Comparison of ENCODE assay signal across 8 mouse cellular contexts in the genomic region with DNA sequence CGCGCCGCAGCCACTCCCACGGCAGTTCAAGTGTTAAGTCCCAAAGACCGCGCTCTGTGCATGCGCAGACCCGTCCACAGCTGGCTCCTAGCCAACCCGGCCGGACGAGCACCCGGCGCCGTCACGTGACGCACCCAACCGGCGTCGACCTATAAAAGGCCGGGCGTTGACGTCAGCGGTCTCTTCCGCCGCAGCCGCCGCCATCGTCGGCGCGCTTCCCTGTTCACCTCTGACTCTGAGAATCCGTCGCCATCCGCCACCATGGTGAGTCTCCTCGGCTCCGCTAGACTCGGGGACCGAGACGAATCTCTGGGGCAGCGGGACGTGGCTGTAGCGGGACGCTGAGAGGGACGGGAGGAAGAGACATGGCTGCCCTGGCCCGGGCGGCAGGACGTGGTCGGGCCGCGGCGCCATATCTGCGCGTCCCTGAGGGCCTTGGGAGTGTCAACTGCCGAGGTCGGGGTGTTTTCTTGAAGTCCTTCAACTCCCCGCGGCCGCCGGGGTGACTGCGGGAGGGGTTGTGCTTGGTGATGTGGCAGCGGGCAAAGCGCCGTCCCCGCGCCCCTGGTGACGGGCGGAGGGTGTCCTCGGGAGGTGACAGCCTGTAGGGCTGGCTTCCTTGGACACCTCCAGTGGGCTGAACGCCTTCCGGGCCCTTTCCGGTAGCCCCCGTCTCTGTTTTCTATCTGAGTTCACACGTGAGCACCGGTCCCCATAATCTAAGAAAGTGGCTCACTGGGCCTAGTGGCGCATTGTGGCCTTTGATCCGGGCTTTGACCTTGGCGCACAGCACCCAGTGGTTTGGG. TPM values are rescaled to one million over a fixed set of nuclear protein-coding genes. Genes with fewer than 3 reads are reported as not detected.
DNase-seq lines count a peak whose midpoint lies in the region; ATAC-seq and TF ChIP-seq lines count a peak whose summit lies in the region.

A gene (plus strand): TSS at position 166 of the 806 bp plus-strand sequence.

- peak; percentile 91 to 98 for TF ChIP-seq POLR2A in MEL (IDR thresholded peaks at IDR 0.05; ENCODE audit: control insufficient read depth in 1 of 2, insufficient read depth in 1 of 2, low read depth in 1 of 2, low read length in 2 of 2, poor library complexity in 1 of 2)
- TF ChIP-seq POLR2A in lung, adult 2 months (IDR thresholded peaks at IDR 0.05; ENCODE audit: borderline replicate concordance, extremely low read depth, low read depth, low read length) = peak; percentile 99

- peak within 1 kb of the TSS; percentile 94 for H3K9ac ChIP-seq in MEL (ENCODE audit: control insufficient read depth, low read depth, low read length, poor library complexity, severe bottlenecking)
- H3K9ac ChIP-seq in forebrain, postnatal 0 days = peak within 1 kb of the TSS; percentile 85
- H3K9ac ChIP-seq in neural tube, embryonic 15.5 days (replicated peaks) = peak within 1 kb of the TSS; percentile 96

- intact Hi-C loops in heart, postnatal 36 days (cut with DNase I) = loop anchor here (5.0 kb wide), 1 partner anchor 39 kb away; a partner anchor contains a TSS

- ATAC-seq in forebrain, postnatal 0 days = peak; percentile 66
- ATAC-seq in neural tube, embryonic 15.5 days (ENCODE audit: low FRiP score) = peak; percentile 75

- H3K4me3 ChIP-seq in MEL (ENCODE audit: control insufficient read depth in 1 of 2, insufficient read depth in 1 of 2, low read depth in 2 of 2, low read length in 2 of 2) = peak within 1 kb of the TSS; percentile 66 to 80
- peak within 1 kb of the TSS; percentile 64 for H3K4me3 ChIP-seq in forebrain, postnatal 0 days (ENCODE audit: low read depth, low read length)
- H3K4me3 ChIP-seq in layer of hippocampus, adult 2 months = peak within 1 kb of the TSS; percentile 86
- H3K4me3 ChIP-seq in lung, adult 2 months (replicated peaks; ENCODE audit: extremely low read depth, low read depth, low read length) = peak within 1 kb of the TSS; percentile 96
- H3K4me3 ChIP-seq in neural tube, embryonic 15.5 days (replicated peaks) = peak within 1 kb of the TSS; percentile 97

- peak; percentile 97 for DNase-seq in MEL (ENCODE audit: low read depth, low spot score)
- peak; percentile 98 to 100 for DNase-seq in cerebellum, adult 18-20 months
- peak; percentile 99 for DNase-seq in forebrain, postnatal 0 days
- DNase-seq in heart, postnatal 36 days = peak; percentile 100
- DNase-seq in layer of hippocampus, adult 2 months (ENCODE audit: low spot score in 2 of 2) = peak; percentile 96 to 99
- peak; percentile 99 for DNase-seq in lung, adult 2 months
- DNase-seq in testis, postnatal 10 days (ENCODE audit: low spot score) = peak; percentile 100

- no peak for TF ChIP-seq CTCF in MEL (IDR thresholded peaks at IDR 0.05 in 2 of 3, conservative IDR thresholded peaks at IDR 0.05 in 1 of 3; ENCODE audit: control insufficient read depth in 1 of 3, insufficient read depth in 1 of 3, low read depth in 2 of 3, low read length in 3 of 3, poor library complexity in 1 of 3, severe bottlenecking in 1 of 3)
- no peak; the same call in 1 of the 2 replicates for TF ChIP-seq CTCF in forebrain, postnatal 0 days (IDR thresholded peaks at IDR 0.05; ENCODE audit: low read depth)
- TF ChIP-seq CTCF in layer of hippocampus, adult 2 months (conservative IDR thresholded peaks at IDR 0.05) = 0 out of 2 replicates have a peak, but pooled peaks have one; percentile 12
- TF ChIP-seq CTCF in lung, adult 2 months (IDR thresholded peaks at IDR 0.05; ENCODE audit: insufficient read depth, low read length) = no peak

- H3K4me2 ChIP-seq in forebrain, postnatal 0 days (ENCODE audit: low read depth) = peak within 1 kb of the TSS; percentile 62
- H3K4me2 ChIP-seq in neural tube, embryonic 15.5 days = peak within 1 kb of the TSS; percentile 84

- peak within 1 kb of the TSS; percentile 84 for H3K27ac ChIP-seq in MEL (ENCODE audit: control insufficient read depth, low read depth, low read length)
- peak within 1 kb of the TSS; percentile 95 for H3K27ac ChIP-seq in forebrain, postnatal 0 days (ENCODE audit: low read depth, low read length)
- peak within 1 kb of the TSS; percentile 97 for H3K27ac ChIP-seq in layer of hippocampus, adult 2 months
- peak within 1 kb of the TSS; percentile 95 for H3K27ac ChIP-seq in neural tube, embryonic 15.5 days (replicated peaks)

- no peak for TF ChIP-seq RAD21 in MEL (IDR thresholded peaks at IDR 0.05; ENCODE audit: low read depth, low read length)

- WGBS in forebrain, postnatal 0 days = 3% methylated on average over 75 of the region's 77 CpGs
- under 1% methylated on average over 77 of the region's 77 CpGs for WGBS in lung, adult 2 months
- under 1% methylated on average over 75 of the region's 77 CpGs for WGBS in neural tube, embryonic 15.5 days

- TF ChIP-seq EP300 in MEL (IDR thresholded peaks at IDR 0.05; ENCODE audit: low read depth in 1 of 2, low read length in 2 of 2) = no peak

- peaks cover 0 to 28% of the 10 kb centered on the region in 2 experiments; a peak in 3 of 4 replicates for H3K4me1 ChIP-seq in MEL (ENCODE audit: control insufficient read depth in 1 of 2, insufficient read depth in 2 of 2, low read length in 2 of 2)
- H3K4me1 ChIP-seq in forebrain, postnatal 0 days (ENCODE audit: insufficient read depth) = peaks cover 18% of the 10 kb centered on the region
- peaks cover 21% of the 10 kb centered on the region for H3K4me1 ChIP-seq in lung, adult 2 months (ENCODE audit: control insufficient read depth, insufficient read depth, low read length)
- H3K4me1 ChIP-seq in neural tube, embryonic 15.5 days = peaks cover 62% of the 10 kb centered on the region

- peaks cover 6 to 18% of the 10 kb centered on the region in 2 experiments for H3K36me3 ChIP-seq in MEL (ENCODE audit: control insufficient read depth in 1 of 2, insufficient read depth in 2 of 2, low read length in 2 of 2)
- peaks cover 41% of the 10 kb centered on the region for H3K36me3 ChIP-seq in forebrain, postnatal 0 days (ENCODE audit: insufficient read depth)
- H3K36me3 ChIP-seq in neural tube, embryonic 15.5 days = peaks cover 42% of the 10 kb centered on the region

- H3K27me3 ChIP-seq in MEL (ENCODE audit: control insufficient read depth in 1 of 2, insufficient read depth in 2 of 2, low read length in 2 of 2) = no peaks in the 10 kb centered on the region
- H3K27me3 ChIP-seq in forebrain, postnatal 0 days (ENCODE audit: insufficient read depth, low read length) = no peaks in the 10 kb centered on the region
- H3K27me3 ChIP-seq in neural tube, embryonic 15.5 days (replicated peaks) = no peaks in the 10 kb centered on the region

- no peaks in the 10 kb centered on the region for H3K9me3 ChIP-seq in MEL (replicated peaks; ENCODE audit: insufficient read depth, low read length)
- H3K9me3 ChIP-seq in forebrain, postnatal 0 days (ENCODE audit: low read length) = no peaks in the 10 kb centered on the region
- H3K9me3 ChIP-seq in neural tube, embryonic 15.5 days (replicated peaks) = no peaks in the 10 kb centered on the region

- peaks cover 36% of the 10 kb centered on the region for H3K79me2 ChIP-seq in MEL (ENCODE audit: control insufficient read depth, insufficient read depth, low read length, poor library complexity)

TF ChIP-seq in MEL, 35 proteins besides CTCF, POLR2A, EP300 and RAD21 (continues in another document):
- 0 out of 2 replicates have a peak, but pooled peaks have one; percentile 52 for TF ChIP-seq E2F4 (IDR thresholded peaks at IDR 0.05; ENCODE audit: borderline replicate concordance, low read depth, low read length)
- peak; percentile 88 to 97 for TF ChIP-seq USF2 (IDR thresholded peaks at IDR 0.05; ENCODE audit: borderline replicate concordance in 1 of 2, insufficient read depth in 1 of 2, low read depth in 1 of 2, low read length in 2 of 2)
- no peak for TF ChIP-seq SMC3 (IDR thresholded peaks at IDR 0.05; ENCODE audit: low read depth, low read length)
- TF ChIP-seq ZKSCAN1 (IDR thresholded peaks at IDR 0.05; ENCODE audit: low read depth, low read length) = no peak
- TF ChIP-seq TAL1 (IDR thresholded peaks at IDR 0.05; ENCODE audit: low read length) = no peak
- TF ChIP-seq ZMIZ1 (IDR thresholded peaks at IDR 0.05; ENCODE audit: low read depth, low read length) = peak; percentile 97; the same call in 1 of the 2 replicates
- peak; percentile 83 for TF ChIP-seq HCFC1 (IDR thresholded peaks at IDR 0.05; ENCODE audit: low read depth, low read length)
- peak; percentile 86 for TF ChIP-seq MXI1 (IDR thresholded peaks at IDR 0.05; ENCODE audit: low read depth, low read length)
- peak; percentile 45; the same call in 1 of the 2 replicates for TF ChIP-seq ELF1 (IDR thresholded peaks at IDR 0.05; ENCODE audit: low read depth, low read length)
- peak; percentile 99 for TF ChIP-seq NELFE (IDR thresholded peaks at IDR 0.05; ENCODE audit: low read depth, low read length)
- TF ChIP-seq SIN3A (IDR thresholded peaks at IDR 0.05; ENCODE audit: low read length) = peak; percentile 92
- peak; percentile 57; the same call in 1 of the 2 replicates for TF ChIP-seq CHD1 (IDR thresholded peaks at IDR 0.05; ENCODE audit: low read depth, low read length)
- TF ChIP-seq RCOR1 (IDR thresholded peaks at IDR 0.05; ENCODE audit: low read depth, low read length) = no peak
- peak; percentile 85 for TF ChIP-seq TCF12 (IDR thresholded peaks at IDR 0.05; ENCODE audit: low read depth, low read length)
- TF ChIP-seq USF1 (IDR thresholded peaks at IDR 0.05; ENCODE audit: low read depth, low read length) = peak; percentile 99
- peak; percentile 70; the same call in 1 of the 2 replicates for TF ChIP-seq KAT2A (conservative IDR thresholded peaks at IDR 0.05; ENCODE audit: low read depth, low read length)
- peak; percentile 98 for TF ChIP-seq MYC (IDR thresholded peaks at IDR 0.05; ENCODE audit: low read depth, low read length)
- TF ChIP-seq TBP (IDR thresholded peaks at IDR 0.05; ENCODE audit: low read depth, low read length) = peak; percentile 98
- TF ChIP-seq CHD2 (IDR thresholded peaks at IDR 0.05; ENCODE audit: low read length) = no peak
- peak; percentile 85 for TF ChIP-seq ETS1 (IDR thresholded peaks at IDR 0.05; ENCODE audit: low read depth, low read length)
- peak; percentile 97; the same call in 1 of the 2 replicates for TF ChIP-seq POLR2AphosphoS5 (IDR thresholded peaks at IDR 0.05; ENCODE audit: borderline replicate concordance, low read depth, low read length)
- TF ChIP-seq MAX (IDR thresholded peaks at IDR 0.05; ENCODE audit: low read length) = peak; percentile 96

RNA-seq across cellular contexts. Expression of the gene that starts here (rescaled TPM):
- 2,850 and 2,863 TPM in 2 replicates for total RNA-seq in MEL (2012; rRNA removed)
- 1,000 to 10,000 TPM; 3,442 to 4,586 TPM for polyA plus RNA-seq in MEL (2012; ENCODE audit: insufficient read depth in 1 of 2, insufficient read length in 2 of 2, low read depth in 1 of 2, low replicate concordance in 2 of 2, missing spikeins in 1 of 2)
- 2,084 and 2,175 TPM in 2 replicates for total RNA-seq in forebrain, postnatal 0 days (2014; rRNA removed)
- polyA plus RNA-seq in forebrain, postnatal 0 days (2015; fragmentation: Nextera tagmentation; extraction: Ambion mirVana) = 466 and 485 TPM in 2 replicates
- total RNA-seq in heart, postnatal 36 days (2021) = 1,000 to 10,000 TPM; 1,005 to 1,085 TPM
- 100 to 1,000 TPM; 907 to 909 TPM for total RNA-seq in layer of hippocampus, adult 2 months (2021)
- polyA plus RNA-seq in lung, adult 2 months (2012; rRNA removed) = 1,377 and 1,420 TPM in 2 replicates
- polyA plus RNA-seq in neural tube, embryonic 15.5 days (2015; fragmentation: Nextera tagmentation; extraction: Ambion mirVana) = 493 and 549 TPM in 2 replicates

Comparison
In these comparisons a context has a peak if more than half of its experiments do, and no peak if none do; other contexts are left out.
1. Peak in every context shown above with its lines: DNase-seq, ATAC-seq, H3K4me3 ChIP-seq and H3K27ac ChIP-seq.